Mouse (Mus musculus) embryonic fibroblast, embryonic 13.5 days (primary cell): ENCODE results near the gene Adamts8. TPM values are rescaled to one million over a fixed set of nuclear protein-coding genes. Genes with fewer than 3 reads are reported as not detected.

ENCODE experiments used
- H3K27ac ChIP-seq: 2 replicates; pipeline ENCODE4 v1.5.1; 2012; ENCODE audit warnings: low read length, control low read depth, inconsistent platforms; ENCODE audit not compliant: insufficient read depth
- H3K4me1 ChIP-seq: 2 replicates; pipeline ENCODE4 v1.6.1; 2011; ENCODE audit warnings: low read length; ENCODE audit not compliant: control insufficient read depth, insufficient read depth
- H3K4me3 ChIP-seq: 2 replicates; pipeline ENCODE4 v1.5.1; 2011; ENCODE audit warnings: mild to moderate bottlenecking, control low read depth, low read length; ENCODE audit not compliant: insufficient read depth
- CTCF ChIP-seq: IDR thresholded peaks from 2 replicates; pipeline ENCODE4 v1.5.1; 2011; ENCODE audit warnings: mild to moderate bottlenecking, control low read depth, low read length, moderate library complexity, borderline replicate concordance; ENCODE audit not compliant: insufficient read depth
- POLR2A ChIP-seq: IDR thresholded peaks from 2 replicates; pipeline ENCODE4 v1.6.1; 2011; ENCODE audit warnings: low read depth, mild to moderate bottlenecking, control low read depth, low read length, moderate library complexity
- polyA plus RNA-seq: library from polyadenylated mRNA; stranded (reverse); fragments of >200 nt; gene quantifications from 2 replicates; pipeline ENCODE4 v1.2.4, GENCODE M21; 2011; ENCODE audit warnings: low read depth; ENCODE audit not compliant: missing spikeins, insufficient read length

The Adamts8 gene
- polyA plus RNA-seq, 1 experiment = 0.14 TPM

DNA sequence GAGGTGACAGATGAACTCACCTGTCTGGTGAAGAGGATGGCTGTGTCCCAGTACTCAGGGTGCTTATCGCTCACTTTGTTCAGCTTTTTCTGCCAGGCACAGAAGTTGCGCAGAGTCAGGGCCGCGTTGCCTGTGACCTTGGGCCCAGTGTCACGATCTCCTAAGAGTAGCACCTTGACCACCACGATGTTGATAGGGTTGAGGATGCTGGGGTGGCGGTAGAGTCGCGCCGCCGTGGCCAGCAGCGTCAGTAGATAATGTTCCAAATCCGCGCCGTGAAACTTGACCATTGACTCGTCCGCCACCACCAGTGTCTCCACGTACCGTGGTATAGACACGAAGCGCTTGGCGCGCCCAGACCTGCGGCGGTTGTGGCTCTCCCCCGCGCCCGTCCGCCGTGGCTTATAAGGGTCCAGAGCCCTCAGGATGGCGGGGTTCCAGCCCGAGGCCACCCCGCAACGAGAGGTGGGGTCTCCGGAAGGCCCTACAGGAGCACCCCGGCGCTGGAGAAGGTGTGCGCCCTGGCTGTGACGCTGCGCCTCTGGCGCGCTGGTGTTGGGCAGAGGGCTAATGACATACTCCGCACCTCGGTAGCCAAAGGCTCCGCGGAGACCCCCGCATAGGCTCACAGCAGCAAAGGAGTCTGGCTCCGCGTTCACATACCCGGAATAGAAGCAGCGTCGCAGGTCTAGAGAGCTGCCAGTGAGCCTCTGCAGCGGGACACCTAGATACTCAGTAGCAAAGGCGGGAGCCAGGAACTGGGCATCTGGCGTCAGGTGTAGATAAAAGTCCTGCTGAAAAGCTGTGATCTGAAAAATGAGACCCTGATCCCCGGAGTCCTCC, 20.9 kb upstream of the Adamts8 start:
- no peak overlapping the region for H3K27ac ChIP-seq
- H3K4me3 ChIP-seq = peak overlapping the region; percentile 30
- no peak for TF ChIP-seq POLR2A
- H3K4me1 ChIP-seq = no peaks in the 10 kb centered on the region

DNA sequence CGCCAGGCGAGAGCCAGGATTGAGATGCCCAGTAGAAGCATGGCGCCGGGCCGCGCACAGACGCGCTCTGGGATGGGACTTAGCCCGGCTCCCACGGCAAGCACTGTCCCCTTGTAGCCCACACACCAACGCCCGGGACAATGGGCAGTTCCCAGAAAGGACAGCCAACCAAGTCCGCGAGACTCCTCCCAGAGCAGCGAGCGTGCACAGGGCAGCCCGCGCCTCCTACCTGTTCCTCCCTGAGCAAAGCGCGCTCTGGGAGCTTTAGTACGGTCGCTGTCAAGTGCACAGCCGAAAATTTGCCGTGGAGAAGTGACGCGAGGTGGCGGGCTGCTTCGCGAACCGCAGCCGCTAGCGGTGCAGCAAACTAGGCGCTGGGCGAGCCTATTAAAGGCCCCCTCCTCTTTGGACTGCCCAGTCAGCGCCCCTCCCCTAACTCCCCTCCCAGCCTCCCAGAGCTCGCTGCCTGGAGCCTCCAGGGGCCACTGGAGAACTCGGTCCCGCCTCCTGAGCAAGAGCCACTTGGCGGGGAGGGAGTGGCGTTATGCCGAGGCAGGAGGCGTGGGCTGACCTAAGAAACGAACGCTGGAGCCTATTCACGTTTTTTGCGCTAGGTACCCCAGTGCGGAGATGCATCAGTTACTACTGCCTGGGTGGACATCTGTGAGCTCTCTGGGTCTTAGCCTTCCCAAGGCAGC, 20.0 kb upstream of the Adamts8 start, which contains the start of gene Adamts15:
TSS of gene Adamts15 (minus strand) at position 256 of the 698 bp plus-strand sequence.
- H3K4me1 ChIP-seq = no peaks in the 10 kb centered on the region
- no peak within 1 kb of the TSS for H3K27ac ChIP-seq
- no peak; the same call in 1 of the 2 replicates for TF ChIP-seq POLR2A
- TF ChIP-seq CTCF = no peak
- H3K4me3 ChIP-seq = peak within 1 kb of the TSS; percentile 30

DNA sequence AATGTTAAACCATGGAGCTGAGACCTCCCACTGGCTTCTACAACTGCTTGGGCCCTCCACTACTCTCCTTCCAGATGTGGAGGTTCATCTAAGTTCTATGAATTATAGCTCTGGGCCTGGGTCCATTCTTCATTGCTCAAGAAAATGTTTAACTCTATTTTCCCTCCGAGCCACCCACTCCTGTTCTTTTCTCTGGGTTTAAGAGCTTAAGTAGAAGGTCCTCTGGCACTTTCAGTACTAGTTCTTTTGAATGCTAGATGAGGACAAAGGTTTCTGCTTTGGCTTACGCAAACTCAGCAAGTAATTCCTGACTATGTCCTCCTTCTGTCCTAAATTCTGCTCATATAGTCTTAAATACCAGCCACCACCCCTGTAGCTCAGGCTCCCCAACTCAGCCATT, 13.6 kb upstream of the Adamts8 start:
- Histone ChIP-seq H3K4me1 (no peaks in the 10 kb centered on the region), H3K4me3 (no peak overlapping the region), H3K27ac (no peak overlapping the region)
- no peak for TF ChIP-seq CTCF
- TF ChIP-seq POLR2A = no peak

DNA sequence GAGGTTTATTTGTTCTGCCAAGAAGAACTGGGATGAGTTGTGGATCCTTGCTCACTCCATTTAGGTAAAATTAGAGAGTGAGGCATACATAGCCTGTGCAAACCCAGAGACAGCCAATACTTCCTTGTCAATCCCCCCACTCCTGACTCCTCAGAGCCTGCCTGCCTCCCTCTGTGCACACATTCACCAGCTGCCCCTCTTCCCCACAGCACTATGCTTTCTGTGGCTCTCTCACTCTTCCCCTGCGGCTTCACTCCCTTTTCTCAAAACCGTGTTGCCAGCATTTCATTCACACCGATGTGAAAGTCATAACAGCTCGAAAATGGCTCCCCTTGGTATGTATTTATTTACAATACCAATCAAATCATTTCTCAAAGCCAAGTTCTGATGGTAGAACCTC, 10.0 kb upstream of the Adamts8 start:
- no peak overlapping the region for H3K27ac ChIP-seq
- H3K4me1 ChIP-seq = no peaks in the 10 kb centered on the region
- TF ChIP-seq POLR2A (no peak), CTCF (no peak)
- no peak overlapping the region for H3K4me3 ChIP-seq

DNA sequence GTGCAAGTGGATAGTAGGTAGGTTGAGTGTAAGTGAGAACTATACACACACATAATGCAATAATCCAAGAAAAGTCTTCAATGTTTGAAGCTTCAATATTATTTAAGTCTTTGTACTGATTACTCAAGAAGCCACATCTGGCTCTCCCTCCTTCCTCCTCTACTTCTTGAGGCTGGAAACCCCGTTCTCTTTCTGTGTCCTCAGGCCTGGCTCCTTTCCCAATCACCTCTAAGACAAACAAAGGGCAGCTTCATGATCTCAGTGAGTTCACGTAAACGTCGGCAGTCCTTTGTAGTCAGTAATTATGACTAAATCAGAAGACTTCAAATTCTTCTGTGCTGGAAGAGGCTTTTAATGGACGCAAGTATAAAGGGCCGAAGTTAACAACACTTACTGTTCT, 7.5 kb upstream of the Adamts8 start:
- no peak overlapping the region for H3K27ac ChIP-seq
- TF ChIP-seq POLR2A = no peak
- TF ChIP-seq CTCF = no peak
- H3K4me3 ChIP-seq = no peak overlapping the region
- no peaks in the 10 kb centered on the region for H3K4me1 ChIP-seq

DNA sequence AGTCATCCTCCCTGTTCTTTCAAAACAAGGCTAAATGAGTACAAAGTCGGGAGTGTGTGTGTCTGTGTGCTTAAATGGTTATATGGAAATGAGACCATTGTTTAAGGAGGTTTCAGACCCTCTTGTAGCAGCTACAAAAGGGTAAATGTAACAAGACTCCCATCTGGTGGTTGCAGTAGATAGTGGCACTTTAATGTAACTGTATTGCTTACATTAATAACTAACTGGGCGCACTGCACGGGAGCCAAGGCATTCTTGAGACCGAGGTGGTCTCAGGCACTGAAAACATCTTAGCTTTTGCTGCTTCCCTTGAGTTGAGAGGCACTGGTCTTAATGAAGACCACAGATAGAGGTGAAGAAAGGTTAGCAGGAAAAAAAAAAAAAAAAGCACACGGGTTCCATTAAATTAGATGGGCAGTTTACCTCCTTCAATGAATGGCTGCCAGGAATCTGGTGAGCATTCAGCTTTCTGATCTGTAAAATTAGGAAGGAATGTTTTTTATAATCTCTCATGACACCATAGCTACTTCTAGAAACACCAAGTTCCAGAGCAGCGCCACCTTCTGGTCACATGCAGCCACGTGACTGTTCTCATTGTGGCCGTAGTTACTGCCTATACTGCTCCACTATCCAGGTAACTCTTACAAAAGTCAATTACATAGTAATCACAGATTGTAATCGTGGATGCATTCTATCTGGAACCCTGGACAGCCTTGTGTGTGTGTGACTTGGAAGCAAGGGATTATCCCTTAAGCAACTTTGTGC, 5.5 kb upstream of the Adamts8 start:
- no peak overlapping the region for H3K4me3 ChIP-seq
- TF ChIP-seq POLR2A (no peak), CTCF (peak; percentile 66; the same call in 1 of the 2 replicates)

DNA sequence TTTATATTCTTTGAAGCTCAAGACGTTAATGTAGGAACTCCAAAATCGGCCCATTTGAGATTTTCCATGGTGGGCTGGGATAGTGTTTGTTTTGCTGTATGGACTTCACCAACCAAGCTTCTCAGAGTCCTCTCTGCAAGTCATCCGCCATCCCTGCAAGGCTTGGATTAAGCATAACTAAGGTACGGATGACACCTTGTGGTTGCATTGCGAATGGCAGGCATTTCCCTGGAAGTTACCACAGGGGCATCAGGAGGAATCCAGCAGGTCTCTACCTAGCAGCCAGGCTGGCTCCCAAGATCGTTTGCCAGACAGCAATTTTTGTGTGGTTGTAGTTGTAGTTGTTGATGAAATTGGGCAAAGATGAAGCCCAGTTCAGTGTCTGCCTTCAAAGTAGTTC, 2.0 kb upstream of the Adamts8 start:
- Histone ChIP-seq H3K4me1 (no peaks in the 10 kb centered on the region), H3K4me3 (no peak overlapping the region), H3K27ac (no peak overlapping the region)
- TF ChIP-seq CTCF (peak; percentile 84; the same call in 1 of the 2 replicates), POLR2A (no peak)

More for the DNA sequence above, 5.5 kb upstream of the Adamts8 start:
- Histone ChIP-seq H3K27ac (no peak overlapping the region), H3K4me1 (no peaks in the 10 kb centered on the region)

DNA sequence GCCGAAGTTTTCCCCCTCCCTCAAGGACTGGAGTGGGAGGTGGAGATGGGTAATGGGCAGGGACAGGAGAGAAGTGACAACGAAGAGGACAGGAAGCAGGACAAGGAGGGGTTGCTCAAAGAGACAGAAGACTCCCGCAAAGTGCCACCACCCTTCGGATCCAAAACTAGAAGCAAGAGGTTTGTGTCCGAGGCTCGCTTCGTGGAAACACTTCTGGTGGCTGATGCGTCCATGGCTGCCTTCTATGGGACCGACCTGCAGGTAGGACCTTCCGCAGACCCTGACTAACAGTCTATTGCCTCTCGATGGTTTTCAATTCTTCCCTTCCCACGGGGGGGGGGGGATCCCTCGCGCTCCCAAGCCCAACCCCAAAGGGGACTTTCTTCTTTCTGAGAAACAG, 979 bp downstream of the Adamts8 start:
- peak overlapping the region; percentile 43 for H3K4me3 ChIP-seq
- TF ChIP-seq CTCF (no peak), POLR2A (no peak)
- H3K27ac ChIP-seq = no peak overlapping the region
- H3K4me1 ChIP-seq = no peaks in the 10 kb centered on the region

DNA sequence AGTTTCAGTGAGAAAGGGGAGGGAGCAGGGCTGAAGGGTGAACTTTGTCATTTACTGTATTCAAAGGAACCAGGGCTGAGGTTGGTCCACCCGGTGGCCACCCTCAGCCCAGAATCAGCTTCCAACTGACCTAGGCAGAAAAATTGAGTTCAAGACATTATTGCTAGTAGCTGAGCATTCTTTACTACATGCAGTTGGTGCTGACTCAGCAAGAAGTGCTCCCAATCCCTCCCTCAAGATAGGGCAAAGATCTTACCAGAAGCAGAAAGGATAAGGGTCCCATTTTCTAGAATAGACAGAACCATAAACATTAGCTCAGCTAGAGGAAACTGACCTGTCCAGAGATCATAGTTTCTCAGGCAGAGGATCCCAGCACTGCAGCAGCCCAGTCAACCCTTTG, 1.9 kb downstream of the Adamts8 start:
- no peaks in the 10 kb centered on the region for H3K4me1 ChIP-seq
- no peak for TF ChIP-seq POLR2A
- no peak for TF ChIP-seq CTCF
- H3K4me3 ChIP-seq = no peak overlapping the region
- no peak overlapping the region for H3K27ac ChIP-seq
